Mouse (Mus musculus) gastrocnemius, adult 2 months (tissue): ENCODE results near the gene Wfdc21. TPM values are rescaled to one million over a fixed set of nuclear protein-coding genes. Genes with fewer than 3 reads are reported as not detected.

Source experiments
- DNase-seq: peaks from one replicate; pipeline ENCODE4 v3.0.0; 2022
- H3K27ac ChIP-seq: fragments of 200-600 bp; 2 replicates; pipeline ENCODE4 v1.8.1; 2022; ENCODE audit warnings: mild to moderate bottlenecking
- H3K4me3 ChIP-seq: fragments of 200-600 bp; 2 replicates; pipeline ENCODE4 v1.8.1; 2022; ENCODE audit warnings: mild to moderate bottlenecking, moderate library complexity
- CTCF ChIP-seq: fragments of 200-600 bp; IDR thresholded peaks from 2 replicates; pipeline ENCODE4 v1.8.1; 2022; ENCODE audit warnings: antibody characterized with exemption, mild to moderate bottlenecking, moderate library complexity
- intact Hi-C: fragments of 180-260 bp; cut with DNase I; formaldehyde crosslinking; loops from one replicate; pipeline ENCODE4 v1.15.1; 2025
- total RNA-seq, 2 experiments: library from RNA; stranded (reverse); gene quantifications; 2 replicates each; pipeline ENCODE4 v1.2.3; 2021

Wfdc21 gene
- total RNA-seq, 2 experiments from 2014 or later = not detected

DNA sequence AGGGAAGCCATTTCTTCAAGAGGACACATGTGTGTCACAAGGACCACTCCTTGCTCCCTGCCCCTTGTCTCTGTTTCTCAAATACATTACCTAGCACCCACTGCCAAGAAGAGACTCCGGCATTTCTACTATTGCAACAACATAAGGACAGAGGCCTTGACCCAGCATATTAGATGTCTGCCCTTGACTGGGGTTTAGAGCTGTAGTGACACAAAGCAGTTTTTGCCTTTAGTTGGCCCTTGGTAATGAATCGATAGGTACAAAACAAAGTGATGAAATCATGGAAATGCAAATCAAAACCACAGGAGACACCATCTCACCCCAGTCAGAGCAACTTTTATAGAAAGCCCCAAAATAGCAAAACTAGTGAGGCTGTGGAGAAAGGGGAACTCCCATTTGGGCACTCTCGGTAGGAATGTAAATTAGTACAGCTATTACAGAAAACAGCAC lies 9.6 kb upstream of the Wfdc21 start:
- intact Hi-C loops = loop anchor here (10.0 kb wide), 1 partner anchor 312 kb away; the partner anchor contains the start of gene Gas2l2
- Histone ChIP-seq H3K4me3 (no peak overlapping the region), H3K27ac (no peak overlapping the region)
- DNase-seq = no peak
- no peak for TF ChIP-seq CTCF

- peak; percentile 69 for DNase-seq
- no peak overlapping the region for H3K27ac ChIP-seq
- H3K4me3 ChIP-seq = no peak overlapping the region
- TF ChIP-seq CTCF = peak; percentile 95
- intact Hi-C loops = loop anchor here (1.0 to 10.0 kb wide), 2 partner anchors 183 to 314 kb away; partner anchors contain the start of gene Gas2l2
Observed at GRCm38 (mm10) chr11:83739241-83739640, 7.5 kb upstream of the Wfdc21 start.

- DNase-seq = no peak
- TF ChIP-seq CTCF = no peak
- H3K4me3 ChIP-seq = no peak overlapping the region
- no peak overlapping the region for H3K27ac ChIP-seq
- intact Hi-C loops = no loop called here
Observed at GRCm38 (mm10) chr11:83740443-83740991, 6.2 kb upstream of the Wfdc21 start.

DNA sequence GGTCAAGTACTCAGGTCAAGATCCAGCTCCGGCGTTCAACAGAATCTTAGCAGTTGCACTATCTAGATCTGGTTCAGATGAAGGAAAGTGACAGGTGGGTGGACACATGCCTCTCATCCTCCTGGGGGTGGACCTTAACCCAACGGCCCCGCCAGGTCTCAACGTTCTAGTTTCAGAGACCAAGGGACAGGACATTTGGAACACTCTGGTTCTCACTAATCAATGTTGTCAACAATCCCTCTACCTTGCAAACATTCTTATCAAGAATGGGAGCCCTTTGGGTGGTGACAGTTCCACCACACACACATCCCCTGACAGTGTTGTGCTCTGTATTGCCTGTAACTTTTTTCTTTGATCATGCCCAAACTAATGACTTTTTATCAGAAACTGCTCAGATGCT lies 4.9 kb upstream of the Wfdc21 start:
- TF ChIP-seq CTCF = no peak
- H3K27ac ChIP-seq = no peak overlapping the region
- intact Hi-C loops = no loop called here

GRCm38 (mm10) chr11:83742731-83743355 lies 3.9 kb upstream of the Wfdc21 start:
- H3K4me3 ChIP-seq = no peak overlapping the region
- intact Hi-C loops = no loop called here

More for the DNA sequence above, 4.9 kb upstream of the Wfdc21 start:
- no peak for DNase-seq
- no peak overlapping the region for H3K4me3 ChIP-seq

DNA sequence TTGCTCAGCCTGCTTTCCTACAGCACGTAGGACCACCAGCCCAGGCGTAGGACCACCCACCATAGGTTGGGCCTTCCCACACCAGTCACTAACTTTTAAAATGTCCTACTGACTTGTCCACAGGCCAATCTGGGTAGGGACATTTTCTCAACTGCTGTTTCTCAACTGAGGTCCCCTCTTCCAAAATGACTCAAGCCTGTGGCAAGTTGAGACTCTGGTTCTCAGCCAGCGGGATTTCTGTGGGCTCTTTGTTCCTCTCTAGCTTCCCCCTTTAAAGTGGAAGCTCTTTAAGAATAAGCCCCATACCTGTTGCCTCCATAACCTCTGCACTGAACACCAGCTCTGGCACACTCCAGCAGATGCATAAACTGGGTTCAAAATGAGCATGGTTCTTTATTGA lies 3.2 kb upstream of the Wfdc21 start:
- no peak for DNase-seq
- TF ChIP-seq CTCF = no peak
- H3K4me3 ChIP-seq = no peak overlapping the region
- H3K27ac ChIP-seq = no peak overlapping the region
- intact Hi-C loops = no loop called here

More at GRCm38 (mm10) chr11:83742731-83743355, 3.9 kb upstream of the Wfdc21 start:
- H3K27ac ChIP-seq = no peak overlapping the region
- DNase-seq = no peak
- TF ChIP-seq CTCF = no peak

DNA sequence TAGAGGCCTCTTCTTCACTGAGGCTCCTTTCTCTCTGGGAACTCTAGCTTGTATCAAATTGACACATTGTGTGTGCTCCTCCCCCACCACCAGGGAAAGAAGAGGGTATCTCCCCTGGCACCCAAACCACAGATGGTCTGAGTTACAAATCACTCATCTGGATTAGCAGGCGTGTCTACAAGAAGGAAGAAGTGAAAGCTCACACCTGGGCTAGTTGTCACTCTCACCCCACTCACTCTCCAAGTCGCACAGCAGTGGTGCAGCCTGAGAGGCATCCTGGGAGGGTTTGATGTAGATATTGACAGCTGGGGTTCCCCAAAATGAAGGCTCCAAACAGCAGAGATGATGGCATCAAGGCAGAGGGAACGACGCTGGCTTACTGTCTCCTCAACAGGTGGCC lies 588 bp upstream of the Wfdc21 start:
- intact Hi-C loops = no loop called here
- DNase-seq = no peak
- no peak for TF ChIP-seq CTCF

DNA sequence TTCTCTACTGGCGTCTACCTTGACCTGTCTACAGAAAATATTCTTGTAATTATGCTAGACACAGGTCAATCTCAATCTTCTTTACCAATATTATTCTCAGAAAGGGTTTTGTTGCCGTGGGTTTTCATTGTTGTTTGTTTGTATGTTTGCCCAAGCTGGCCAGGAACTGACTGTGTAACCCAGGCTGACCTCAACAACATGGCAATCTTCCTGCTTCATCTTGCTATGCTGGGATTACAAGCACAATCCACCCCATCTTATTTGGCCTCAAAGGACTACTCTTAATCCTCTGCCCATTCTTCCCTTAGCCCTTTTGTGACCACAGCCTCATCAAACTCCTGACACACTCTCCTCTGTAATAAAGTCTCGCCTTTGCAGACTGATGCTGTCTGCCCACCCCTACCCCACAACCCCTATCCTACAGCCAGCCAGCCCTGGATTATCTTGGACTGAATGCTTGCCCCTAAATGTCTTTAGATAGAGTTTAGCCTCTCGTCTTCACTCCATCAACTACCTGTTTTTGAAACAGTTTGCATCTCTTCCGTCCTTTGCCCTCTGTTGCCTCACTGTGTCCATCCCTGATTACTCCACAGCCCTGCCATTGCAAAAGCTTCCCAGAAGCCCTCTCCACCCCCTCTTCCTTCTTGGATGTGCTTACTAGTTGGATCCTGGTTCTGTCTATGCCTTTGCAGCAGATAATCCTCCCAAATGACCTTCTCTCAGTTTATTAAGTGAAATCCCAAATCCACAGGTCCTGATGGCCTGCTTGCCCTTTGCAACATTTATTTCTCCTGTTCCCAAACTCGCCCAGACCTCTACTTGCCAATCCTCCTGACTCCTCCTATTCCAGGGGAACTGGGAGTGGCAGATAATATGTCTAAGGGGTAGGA lies 881 bp downstream of the Wfdc21 start:
- intact Hi-C loops = no loop called here
- no peak for TF ChIP-seq CTCF

More for the DNA sequence above, 588 bp upstream of the Wfdc21 start:
- Histone ChIP-seq H3K4me3 (no peak overlapping the region), H3K27ac (no peak overlapping the region)

GRCm38 (mm10) chr11:83753581-83754181 lies 6.9 kb downstream of the Wfdc21 start, which contains the start of gene Heatr6:
Heatr6 (plus strand) TSS chr11:83753696.
- TF ChIP-seq CTCF = no peak
- Histone ChIP-seq H3K4me3 (peak within 1 kb of the TSS; percentile 76), H3K27ac (peak within 1 kb of the TSS; percentile 90)
- intact Hi-C loops = no loop called here
- DNase-seq = peak; percentile 93

More for the DNA sequence above, 881 bp downstream of the Wfdc21 start:
- H3K27ac ChIP-seq = no peak overlapping the region
- DNase-seq = no peak
- H3K4me3 ChIP-seq = no peak overlapping the region

DNA sequence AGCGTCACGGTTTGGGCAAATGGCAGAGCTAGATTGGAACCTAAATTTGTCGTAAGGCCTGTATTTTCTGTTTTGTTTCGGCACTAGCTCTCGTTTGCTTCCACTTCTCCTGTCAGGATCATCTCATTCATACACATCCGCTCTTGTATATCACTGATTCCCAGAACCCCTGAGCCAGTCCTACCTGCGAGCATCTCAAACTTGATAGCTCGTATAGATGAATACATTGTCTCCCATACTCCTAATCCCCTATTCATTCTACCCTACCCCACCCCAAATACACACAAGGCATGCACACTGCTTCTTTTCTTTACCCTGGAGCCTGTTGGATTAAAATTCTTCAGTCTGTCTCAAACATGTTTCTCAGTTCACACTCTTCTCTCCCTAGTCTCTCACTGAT lies 7.5 kb downstream of the Wfdc21 start:
- intact Hi-C loops = no loop called here
- H3K4me3 ChIP-seq = peak overlapping the region; percentile 76
- TF ChIP-seq CTCF = no peak
- H3K27ac ChIP-seq = peak overlapping the region; percentile 90
- no peak for DNase-seq

DNA sequence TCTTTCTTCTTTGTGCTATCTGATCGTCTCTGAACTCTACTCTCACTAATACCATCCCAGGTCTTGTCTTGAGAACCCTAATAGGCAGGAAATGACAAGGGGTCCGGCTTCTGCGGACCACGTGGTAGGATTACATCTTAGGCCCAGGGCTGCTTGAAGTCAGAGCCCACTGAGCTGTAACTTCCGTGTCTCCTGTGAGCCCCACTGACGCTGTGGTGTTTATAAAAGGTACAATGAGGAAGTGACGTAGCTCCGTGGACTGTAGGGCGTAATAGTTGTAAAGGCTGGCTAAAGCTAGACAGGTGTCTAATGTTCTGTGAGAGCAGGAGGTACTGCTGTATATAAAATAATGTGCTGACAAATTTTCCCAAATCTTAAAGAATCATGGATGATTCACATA lies 20.6 kb downstream of the Wfdc21 start:
- DNase-seq = no peak
- TF ChIP-seq CTCF = no peak
- intact Hi-C loops = no loop called here
- Histone ChIP-seq H3K4me3 (no peak overlapping the region), H3K27ac (no peak overlapping the region)

GRCm38 (mm10) chr11:83768976-83769375 lies 22.2 kb downstream of the Wfdc21 start:
- H3K4me3 ChIP-seq = no peak overlapping the region
- no peak for DNase-seq
- no peak for TF ChIP-seq CTCF
- intact Hi-C loops = no loop called here
- no peak overlapping the region for H3K27ac ChIP-seq
